Mouse (Mus musculus): Measurements from ENCODE around the gene Sipa1l1. TPM values are rescaled to one million over a fixed set of nuclear protein-coding genes. Genes with fewer than 3 reads are reported as not detected.

Sipa1l1 gene
- total and polyA plus RNA-seq, 2 experiments from 2014 or later, result 8.2 to 22.9 TPM

DNA sequence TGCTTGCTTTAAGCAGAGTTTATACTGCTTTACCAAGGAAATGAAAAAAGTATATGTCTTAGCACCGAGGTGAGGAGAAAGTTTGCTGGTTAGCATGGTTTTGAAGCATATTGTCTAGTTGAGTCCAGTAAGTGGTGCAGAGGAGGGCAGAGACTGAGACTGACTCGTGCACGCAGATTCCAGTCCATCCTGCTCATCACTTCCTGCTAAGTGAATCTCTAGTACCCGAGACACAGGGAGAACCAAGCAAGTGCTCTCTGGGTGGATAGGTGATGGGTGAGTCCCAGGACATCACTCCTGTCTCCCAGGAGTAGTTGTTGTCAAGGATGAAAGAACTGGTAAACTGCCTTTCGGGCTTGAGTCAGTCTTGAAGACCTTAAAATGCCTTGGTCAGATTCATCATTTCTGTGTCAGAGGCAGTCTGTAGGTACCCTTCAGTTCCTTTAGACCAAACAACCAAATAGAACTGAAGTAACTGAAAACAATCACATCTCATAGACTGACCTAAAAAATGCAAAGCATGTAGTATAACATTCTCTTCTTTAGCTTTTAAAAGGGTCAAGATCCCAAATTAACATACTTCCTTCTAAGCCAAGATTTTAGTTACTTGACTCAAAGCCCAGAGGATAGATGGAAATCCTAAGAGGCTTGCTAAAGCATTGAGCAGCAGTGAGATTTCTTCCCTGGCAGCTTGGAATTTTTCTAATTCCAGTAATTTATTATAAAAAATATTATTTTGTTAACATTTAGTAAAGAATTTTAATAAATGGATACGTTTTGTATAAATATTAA lies 89.1 kb downstream of the Sipa1l1 start:
- no peak overlapping the region for H3K27ac ChIP-seq
- H3K9me3 ChIP-seq (ENCODE audit: low read length), result no peaks in the 10 kb centered on the region
- H3K4me3 ChIP-seq (ENCODE audit: low read length), result no peak overlapping the region
- H3K36me3 ChIP-seq (ENCODE audit: insufficient read depth, low read length), result no peaks in the 10 kb centered on the region
- no peak for ATAC-seq
- H3K4me2 ChIP-seq (ENCODE audit: low read depth, low read length), result no peak overlapping the region
- WGBS, result 90% methylated on average over 6 of the region's 6 CpGs
- H3K27me3 ChIP-seq (ENCODE audit: insufficient read depth, low read length), result no peaks in the 10 kb centered on the region
- no peak for TF ChIP-seq CTCF (IDR thresholded peaks at IDR 0.05; ENCODE audit: low read depth)
- DNase-seq (ENCODE audit: low spot score), result peak; percentile 10
- H3K4me1 ChIP-seq (ENCODE audit: insufficient read depth, low read length), result no peaks in the 10 kb centered on the region
- H3K9ac ChIP-seq (replicated peaks; ENCODE audit: low read length), result no peak overlapping the region

DNA sequence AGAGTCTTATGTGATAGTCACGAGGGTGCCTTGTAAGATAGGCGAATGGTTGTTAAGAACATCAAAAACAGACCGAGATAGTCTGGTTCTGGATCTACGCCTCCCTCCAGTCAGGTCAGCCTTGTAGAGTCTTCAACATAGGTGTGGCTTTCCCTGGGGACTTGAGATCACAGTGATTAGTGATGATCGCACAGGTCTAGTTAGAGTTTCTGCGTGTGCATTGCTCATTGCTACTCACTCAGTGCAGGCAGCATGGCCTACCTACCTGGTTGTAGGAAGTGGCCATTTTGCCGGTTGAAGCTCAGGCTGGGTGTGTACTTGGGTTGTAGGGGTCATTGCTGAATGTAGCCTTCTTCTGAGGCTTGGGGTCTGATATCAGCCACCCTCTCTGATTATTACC lies 94.3 kb downstream of the Sipa1l1 start:
- Histone ChIP-seq H3K27ac (no peak overlapping the region), H3K4me1 (ENCODE audit: insufficient read depth, low read length) (0 out of 2 replicates have a peak, but pooled peaks cover 4% of the 10 kb centered on the region), H3K36me3 (ENCODE audit: insufficient read depth, low read length) (no peaks in the 10 kb centered on the region), H3K4me3 (ENCODE audit: low read length) (no peak overlapping the region), H3K9ac (replicated peaks; ENCODE audit: low read length) (no peak overlapping the region), H3K4me2 (ENCODE audit: low read depth, low read length) (no peak overlapping the region), H3K9me3 (ENCODE audit: low read length) (no peaks in the 10 kb centered on the region), H3K27me3 (ENCODE audit: insufficient read depth, low read length) (no peaks in the 10 kb centered on the region)
- ATAC-seq (no peak), DNase-seq (ENCODE audit: low spot score) (no peak)
- no peak for TF ChIP-seq CTCF (IDR thresholded peaks at IDR 0.05; ENCODE audit: low read depth)
- WGBS, result 94% methylated on average over 7 of the region's 7 CpGs

DNA sequence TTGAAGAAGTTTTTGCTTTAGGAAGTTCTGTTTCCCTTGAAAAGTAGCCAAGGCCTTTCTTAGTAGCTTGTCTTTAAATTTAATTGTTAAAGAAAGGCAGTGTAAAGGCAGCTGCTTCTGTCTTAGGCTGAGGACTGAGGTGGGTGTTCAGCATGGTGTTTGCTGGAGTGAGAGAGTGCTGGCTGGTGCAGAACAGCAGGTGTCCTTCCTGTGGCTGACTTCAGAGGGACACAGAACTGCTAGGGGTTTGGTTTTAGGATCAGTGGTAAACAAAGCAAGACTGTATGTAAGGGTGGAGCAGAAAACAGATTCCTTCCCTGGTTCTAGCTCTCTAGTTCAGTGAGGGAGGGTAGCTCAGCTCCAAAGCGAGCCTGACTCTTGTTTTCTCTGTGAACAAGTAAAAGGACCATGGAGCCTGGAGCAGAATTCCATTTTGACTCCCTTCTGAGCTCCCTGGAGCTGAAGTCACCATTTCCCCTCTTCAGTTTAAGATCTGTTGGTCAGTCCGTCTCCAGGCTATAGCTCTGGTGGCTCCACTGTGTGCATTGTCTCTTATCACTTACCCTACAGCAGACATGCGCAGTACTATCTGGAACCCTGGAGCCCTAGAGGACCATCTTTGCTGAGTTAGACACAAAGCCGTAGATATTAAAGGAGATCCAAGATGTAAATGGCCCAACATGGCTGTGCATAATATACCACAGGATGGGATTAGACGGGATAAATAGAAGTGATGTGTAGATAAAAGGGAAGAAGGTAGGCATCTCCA lies 95.1 kb downstream of the Sipa1l1 start:
- 92% methylated on average over 5 of the region's 5 CpGs for WGBS
- no peak overlapping the region for H3K4me3 ChIP-seq (ENCODE audit: low read length)
- no peak overlapping the region for H3K9ac ChIP-seq (replicated peaks; ENCODE audit: low read length)
- no peak for TF ChIP-seq CTCF (IDR thresholded peaks at IDR 0.05; ENCODE audit: low read depth)
- no peaks in the 10 kb centered on the region for H3K36me3 ChIP-seq (ENCODE audit: insufficient read depth, low read length)
- no peaks in the 10 kb centered on the region for H3K27me3 ChIP-seq (ENCODE audit: insufficient read depth, low read length)
- no peak for ATAC-seq
- no peaks in the 10 kb centered on the region for H3K9me3 ChIP-seq (ENCODE audit: low read length)
- 0 out of 2 replicates have a peak, but pooled peaks cover 4% of the 10 kb centered on the region for H3K4me1 ChIP-seq (ENCODE audit: insufficient read depth, low read length)
- H3K4me2 ChIP-seq (ENCODE audit: low read depth, low read length), result no peak overlapping the region
- H3K27ac ChIP-seq, result no peak overlapping the region
- no peak for DNase-seq (ENCODE audit: low spot score)

DNA sequence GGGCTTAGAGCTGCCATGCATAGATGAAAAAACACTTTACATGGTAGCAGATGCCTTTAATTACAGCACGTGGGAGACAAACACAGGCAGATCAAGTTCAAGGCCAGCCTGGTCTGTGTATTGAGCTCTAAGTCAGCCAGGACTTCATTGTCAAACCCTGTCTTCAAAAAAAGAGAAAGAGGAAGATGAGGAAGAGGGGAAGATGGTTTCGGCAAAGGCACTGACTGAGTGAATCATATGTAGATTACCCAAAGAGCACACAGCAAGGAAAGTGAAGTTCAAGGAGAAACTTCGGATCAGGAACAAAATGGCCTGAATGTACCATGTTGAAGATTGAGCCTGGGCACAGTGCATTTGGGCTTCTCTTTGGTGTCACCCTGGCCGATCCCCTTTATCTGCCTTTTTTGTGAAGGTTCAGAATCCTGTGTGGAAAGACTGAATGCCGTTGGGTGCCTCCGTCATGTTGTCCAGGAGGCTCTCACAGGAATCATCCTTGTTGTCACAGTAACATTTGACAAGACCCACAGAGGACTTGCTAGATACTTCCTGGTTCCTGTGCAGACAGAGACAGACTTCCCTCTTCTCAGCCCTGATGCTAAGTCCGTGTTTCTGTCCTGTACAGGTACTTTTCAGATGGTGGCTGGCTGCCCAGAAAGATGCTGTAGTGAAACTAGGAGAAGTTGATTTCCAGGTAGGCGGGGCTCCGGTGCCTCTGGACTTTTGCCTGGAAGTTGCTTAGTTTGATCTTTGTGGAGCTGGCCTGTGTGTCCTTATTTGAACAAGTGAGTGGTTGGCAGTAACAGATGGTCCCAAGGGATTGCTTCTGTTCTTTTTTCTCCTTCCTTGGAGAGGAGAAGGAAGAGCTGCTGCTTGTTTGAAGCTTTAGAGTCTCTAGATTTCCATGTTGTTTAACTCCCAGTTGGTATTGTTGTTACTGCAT lies 96.5 kb downstream of the Sipa1l1 start:
- WGBS, result 81% methylated on average over 9 of the region's 9 CpGs

DNA sequence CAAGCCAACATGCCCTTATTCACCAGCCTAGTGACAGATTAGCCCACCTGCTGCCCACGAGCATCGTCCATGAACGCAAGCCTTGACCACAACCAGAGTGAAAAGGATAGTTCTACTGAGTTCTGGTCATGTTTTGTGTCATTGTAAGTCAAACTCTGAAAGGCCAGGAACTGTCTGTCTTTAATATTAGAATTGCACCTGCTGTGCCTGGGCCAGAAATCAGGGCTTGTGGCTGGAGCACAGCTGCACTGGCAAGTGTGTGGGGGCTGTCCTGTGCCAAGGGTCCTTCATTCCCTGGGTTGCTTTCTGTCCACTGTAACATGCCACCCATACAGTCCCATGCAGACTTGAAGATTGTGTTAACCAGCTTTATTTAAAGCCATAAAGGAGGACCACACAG lies 102.3 kb downstream of the Sipa1l1 start:
- H3K27ac ChIP-seq, result no peak overlapping the region
- H3K27me3 ChIP-seq (ENCODE audit: insufficient read depth, low read length), result no peaks in the 10 kb centered on the region
- no peak overlapping the region for H3K9ac ChIP-seq (replicated peaks; ENCODE audit: low read length)
- DNase-seq (ENCODE audit: low spot score) (no peak), ATAC-seq (no peak)
- no peaks in the 10 kb centered on the region for H3K36me3 ChIP-seq (ENCODE audit: insufficient read depth, low read length)
- H3K4me1 ChIP-seq (ENCODE audit: insufficient read depth, low read length), result 0 out of 2 replicates have a peak, but pooled peaks cover 4% of the 10 kb centered on the region
- H3K9me3 ChIP-seq (ENCODE audit: low read length), result no peaks in the 10 kb centered on the region
- 68% methylated on average over 3 of the region's 3 CpGs for WGBS
- TF ChIP-seq CTCF (IDR thresholded peaks at IDR 0.05; ENCODE audit: low read depth), result no peak
- H3K4me3 ChIP-seq (ENCODE audit: low read length), result no peak overlapping the region
- H3K4me2 ChIP-seq (ENCODE audit: low read depth, low read length), result no peak overlapping the region

More for the DNA sequence above, 96.5 kb downstream of the Sipa1l1 start:
- Histone ChIP-seq H3K27me3 (ENCODE audit: insufficient read depth, low read length) (no peaks in the 10 kb centered on the region), H3K4me1 (ENCODE audit: insufficient read depth, low read length) (0 out of 2 replicates have a peak, but pooled peaks cover 4% of the 10 kb centered on the region), H3K9ac (replicated peaks; ENCODE audit: low read length) (no peak overlapping the region), H3K4me2 (ENCODE audit: low read depth, low read length) (no peak overlapping the region), H3K4me3 (ENCODE audit: low read length) (no peak overlapping the region), H3K9me3 (ENCODE audit: low read length) (no peaks in the 10 kb centered on the region), H3K27ac (no peak overlapping the region), H3K36me3 (ENCODE audit: insufficient read depth, low read length) (no peaks in the 10 kb centered on the region)
- no peak for ATAC-seq
- no peak for TF ChIP-seq CTCF (IDR thresholded peaks at IDR 0.05; ENCODE audit: low read depth)
- DNase-seq (ENCODE audit: low spot score), result no peak

DNA sequence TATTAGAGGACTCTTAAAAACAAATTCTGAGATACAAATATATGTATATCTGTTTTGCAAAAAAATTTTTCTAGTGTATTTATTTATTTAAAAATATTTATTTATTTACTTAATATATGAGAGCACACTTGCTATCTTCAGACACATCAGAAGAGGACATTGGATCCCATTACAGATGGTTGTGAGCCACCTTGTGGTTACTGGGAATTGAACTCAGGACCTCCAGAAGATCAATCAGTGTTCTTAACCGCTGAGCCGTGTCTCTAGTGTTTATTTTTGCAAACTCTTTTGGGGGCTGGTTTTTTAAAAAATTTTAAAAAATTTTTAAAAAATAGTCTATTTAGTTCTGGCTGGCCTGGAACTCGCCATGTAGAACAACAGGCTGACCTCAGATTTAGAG lies 104.4 kb downstream of the Sipa1l1 start:
- ATAC-seq, result no peak
- H3K9me3 ChIP-seq (ENCODE audit: low read length), result no peaks in the 10 kb centered on the region

More for the DNA sequence above, 104.4 kb downstream of the Sipa1l1 start:
- Histone ChIP-seq H3K4me1 (ENCODE audit: insufficient read depth, low read length) (no peaks in the 10 kb centered on the region), H3K36me3 (ENCODE audit: insufficient read depth, low read length) (no peaks in the 10 kb centered on the region), H3K27ac (no peak overlapping the region), H3K27me3 (ENCODE audit: insufficient read depth, low read length) (no peaks in the 10 kb centered on the region), H3K4me2 (ENCODE audit: low read depth, low read length) (no peak overlapping the region), H3K4me3 (ENCODE audit: low read length) (no peak overlapping the region), H3K9ac (replicated peaks; ENCODE audit: low read length) (no peak overlapping the region)
- no peak for DNase-seq (ENCODE audit: low spot score)
- WGBS, result 89% methylated on average over 3 of the region's 3 CpGs
- no peak for TF ChIP-seq CTCF (IDR thresholded peaks at IDR 0.05; ENCODE audit: low read depth)

All from hindbrain, postnatal 0 days (tissue).